Mouse (Mus musculus) hindbrain, postnatal 0 days (tissue): ENCODE measurements around the gene Cd200r3. TPM values are rescaled to one million over a fixed set of nuclear protein-coding genes. Genes with fewer than 3 reads are reported as not detected.

ENCODE experiments used
- ATAC-seq: fragments of 200-750 bp; cut with Nextera tagmentation; 2 replicates; pipeline ENCODE4 v1.8.0; 2017; ENCODE audit warnings: mild to moderate bottlenecking, moderate TSS enrichment, moderate library complexity
- DNase-seq: peaks from one replicate; pipeline ENCODE4 v3.0.0-alpha.2; 2015; ENCODE audit warnings: low spot score
- H3K27ac ChIP-seq: fragments of 300-500 bp; sonication (generic); 2 replicates; pipeline ENCODE4 v1.5.1; 2014; ENCODE audit warnings: mild to moderate bottlenecking
- H3K27me3 ChIP-seq: fragments of 300-500 bp; sonication (generic); 2 replicates; pipeline ENCODE4 v1.6.1; 2014; ENCODE audit warnings: low read length, mixed read lengths; ENCODE audit not compliant: insufficient read depth
- H3K36me3 ChIP-seq: fragments of 300-500 bp; sonication (generic); 2 replicates; pipeline ENCODE4 v1.6.1; 2014; ENCODE audit warnings: low read length, mixed read lengths; ENCODE audit not compliant: insufficient read depth
- H3K4me1 ChIP-seq: fragments of 300-500 bp; sonication (generic); 2 replicates; pipeline ENCODE4 v1.6.1; 2014; ENCODE audit warnings: antibody characterized with exemption, low read length, mixed read lengths; ENCODE audit not compliant: insufficient read depth
- H3K4me2 ChIP-seq: fragments of 300-500 bp; sonication (generic); 2 replicates; pipeline ENCODE4 v1.6.1; 2014; ENCODE audit warnings: low read depth, mild to moderate bottlenecking, low read length, moderate library complexity, mixed read lengths
- H3K4me3 ChIP-seq: fragments of 300-500 bp; sonication (generic); 2 replicates; pipeline ENCODE4 v1.5.1; 2014; ENCODE audit warnings: low read length
- H3K9ac ChIP-seq: fragments of 300-500 bp; sonication (generic); replicated peaks from 2 replicates; pipeline ENCODE4 v1.6.1; 2014; ENCODE audit warnings: mild to moderate bottlenecking, low read length, moderate library complexity, mixed read lengths
- H3K9me3 ChIP-seq: fragments of 300-500 bp; sonication (generic); 2 replicates; pipeline ENCODE4 v1.6.1; 2016; ENCODE audit warnings: low read length, mixed read lengths
- CTCF ChIP-seq: IDR thresholded peaks from 2 replicates; pipeline ENCODE4 v1.5.1; 2016; ENCODE audit warnings: antibody characterized with exemption, control low read depth, low read depth
- WGBS: fragments of 180-500 bp; shearing (Covaris S2); extraction: QIAGEN DNeasy Blood & Tissue Kit; methylation state at CpG from one replicate; pipeline ENCODE4 v1.1.7; 2014; 5-methylcytosine and 5-hydroxymethylcytosine counted together
- polyA plus RNA-seq: library from polyadenylated mRNA; unstranded; fragments of >200 nt; fragmentation: Nextera tagmentation; extraction: Ambion mirVana; gene quantifications from 2 replicates; pipeline ENCODE4 v1.2.1, GENCODE M21; 2015
- total RNA-seq: library from RNA; depleted of rRNA; stranded (reverse); fragments of >200 nt; gene quantifications from 2 replicates; pipeline ENCODE4 v1.2.3, GENCODE M21; 2014

Cd200r3 gene
- total and polyA plus RNA-seq, 2 experiments from 2014 or later, result not detected

DNA sequence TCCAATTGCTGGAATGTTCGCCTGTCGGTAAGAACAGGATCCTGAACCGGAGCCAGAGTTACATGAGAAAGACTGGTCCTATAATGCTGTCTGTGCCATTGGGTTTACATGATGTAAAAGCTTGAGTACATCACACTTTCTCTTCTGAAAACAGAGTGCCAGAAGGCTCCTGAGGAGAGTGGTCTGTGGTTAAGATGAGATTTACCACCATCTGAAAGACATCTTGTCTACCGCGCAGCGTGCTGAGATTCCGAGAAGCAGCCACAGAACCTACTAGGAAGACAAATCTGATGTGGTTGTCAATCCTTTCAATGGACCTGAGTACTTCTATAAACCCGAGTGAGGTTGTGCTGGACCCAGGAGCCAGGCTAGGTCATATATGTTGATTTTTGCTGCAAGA lies 21.9 kb downstream of the Cd200r3 start:
- Histone ChIP-seq H3K36me3 (no peaks in the 10 kb centered on the region), H3K9ac (no peak overlapping the region), H3K27ac (no peak overlapping the region), H3K4me3 (no peak overlapping the region), H3K9me3 (no peaks in the 10 kb centered on the region), H3K4me1 (no peaks in the 10 kb centered on the region), H3K4me2 (no peak overlapping the region), H3K27me3 (no peaks in the 10 kb centered on the region)
- 93% methylated on average over 8 of the region's 8 CpGs for WGBS
- ATAC-seq (no peak), DNase-seq (no peak)
- no peak for TF ChIP-seq CTCF

DNA sequence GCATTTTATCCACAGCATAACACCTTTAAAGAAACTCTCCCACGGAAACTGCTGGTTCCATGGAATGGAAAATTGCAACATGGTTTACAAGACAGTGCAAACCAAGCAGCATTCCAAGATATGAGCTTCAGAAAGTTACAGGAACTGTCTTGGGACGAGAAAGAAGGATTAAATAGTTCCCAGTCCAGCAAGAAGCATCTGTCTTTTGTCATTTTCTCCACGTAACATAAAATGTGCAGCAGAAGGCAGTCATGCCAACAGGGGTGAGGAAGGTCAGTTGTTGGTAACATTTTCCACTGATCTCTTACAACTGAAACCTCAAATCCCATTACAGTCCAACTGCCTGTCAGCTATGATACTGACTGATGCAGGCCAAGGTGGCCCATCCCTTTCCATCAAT lies 22.4 kb downstream of the Cd200r3 start:
- no peaks in the 10 kb centered on the region for H3K9me3 ChIP-seq
- ATAC-seq (no peak), DNase-seq (no peak)
- TF ChIP-seq CTCF, result no peak
- no peak overlapping the region for H3K27ac ChIP-seq
- no peak overlapping the region for H3K9ac ChIP-seq
- no peaks in the 10 kb centered on the region for H3K27me3 ChIP-seq
- no peak overlapping the region for H3K4me2 ChIP-seq
- no peak overlapping the region for H3K4me3 ChIP-seq
- H3K4me1 ChIP-seq, result no peaks in the 10 kb centered on the region
- WGBS, result 74% methylated on average over 3 of the region's 3 CpGs
- H3K36me3 ChIP-seq, result no peaks in the 10 kb centered on the region

DNA sequence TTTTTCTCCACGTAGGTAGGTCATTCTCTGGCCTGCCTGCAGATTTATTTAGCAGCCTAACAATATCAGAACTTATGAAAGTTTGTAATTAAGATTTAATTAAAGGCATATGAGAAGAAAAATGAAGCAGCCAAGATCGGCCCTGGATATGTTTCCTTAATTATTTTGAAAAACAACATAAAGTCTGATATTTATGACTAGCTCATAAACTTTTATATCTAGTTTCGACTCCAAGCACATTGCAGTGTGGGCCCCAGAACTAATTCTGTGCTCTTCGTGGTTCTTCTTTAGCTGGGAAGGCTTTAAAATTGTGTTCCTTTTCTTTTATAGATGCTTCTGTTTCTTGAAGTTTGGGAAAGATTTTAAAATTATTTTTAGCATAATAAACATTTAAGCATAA lies 23.4 kb downstream of the Cd200r3 start:
- Histone ChIP-seq H3K4me2 (no peak overlapping the region), H3K4me3 (no peak overlapping the region), H3K27ac (no peak overlapping the region), H3K4me1 (no peaks in the 10 kb centered on the region), H3K9ac (no peak overlapping the region), H3K27me3 (no peaks in the 10 kb centered on the region), H3K9me3 (no peaks in the 10 kb centered on the region), H3K36me3 (no peaks in the 10 kb centered on the region)
- DNase-seq, result no peak
- ATAC-seq, result no peak
- no peak for TF ChIP-seq CTCF
- 81% methylated on average over 4 of the region's 4 CpGs for WGBS

DNA sequence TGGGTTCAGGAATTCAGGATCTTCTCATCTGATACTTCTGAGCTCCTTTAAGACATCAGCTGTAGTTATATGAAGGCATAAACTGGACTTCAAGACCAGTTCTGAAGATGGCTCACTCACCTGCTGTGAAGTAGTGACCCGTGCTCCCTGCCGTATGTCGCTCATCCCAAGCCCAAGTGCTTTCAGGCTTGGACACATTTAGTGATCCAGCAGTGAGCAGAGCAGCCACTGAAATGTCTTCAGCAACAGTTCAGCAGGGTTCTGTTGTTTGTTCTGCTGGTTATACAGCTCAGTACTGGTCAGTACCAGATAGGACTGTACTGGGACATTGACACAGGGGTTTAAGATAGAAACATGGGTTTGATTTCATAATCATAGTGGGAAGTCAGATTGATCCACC lies 24.6 kb downstream of the Cd200r3 start:
- Histone ChIP-seq H3K4me1 (no peaks in the 10 kb centered on the region), H3K27me3 (no peaks in the 10 kb centered on the region), H3K36me3 (no peaks in the 10 kb centered on the region), H3K4me2 (no peak overlapping the region), H3K27ac (no peak overlapping the region), H3K4me3 (no peak overlapping the region), H3K9me3 (no peaks in the 10 kb centered on the region), H3K9ac (no peak overlapping the region)
- TF ChIP-seq CTCF, result no peak
- ATAC-seq (no peak), DNase-seq (no peak)
- 84% methylated on average over 3 of the region's 3 CpGs for WGBS

DNA sequence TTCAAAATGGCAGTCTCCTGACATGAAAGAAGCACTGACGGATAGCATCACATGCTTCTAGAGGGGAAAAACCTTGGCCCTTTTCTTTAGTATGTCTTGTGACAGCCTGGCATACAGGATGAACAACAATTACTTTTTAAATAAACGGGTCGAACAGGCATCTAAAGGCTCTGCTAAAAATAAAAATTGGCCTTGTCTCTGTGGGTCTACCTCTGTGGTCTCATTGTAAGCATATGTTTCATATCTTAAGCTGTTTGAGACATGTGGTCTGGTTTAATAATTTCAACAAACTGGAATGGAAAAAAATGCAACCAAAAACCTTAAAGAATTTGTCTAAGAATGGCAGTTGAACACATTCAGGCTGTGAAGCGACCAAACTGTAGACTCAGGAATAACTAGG lies 27.4 kb downstream of the Cd200r3 start:
- ATAC-seq, result no peak

DNA sequence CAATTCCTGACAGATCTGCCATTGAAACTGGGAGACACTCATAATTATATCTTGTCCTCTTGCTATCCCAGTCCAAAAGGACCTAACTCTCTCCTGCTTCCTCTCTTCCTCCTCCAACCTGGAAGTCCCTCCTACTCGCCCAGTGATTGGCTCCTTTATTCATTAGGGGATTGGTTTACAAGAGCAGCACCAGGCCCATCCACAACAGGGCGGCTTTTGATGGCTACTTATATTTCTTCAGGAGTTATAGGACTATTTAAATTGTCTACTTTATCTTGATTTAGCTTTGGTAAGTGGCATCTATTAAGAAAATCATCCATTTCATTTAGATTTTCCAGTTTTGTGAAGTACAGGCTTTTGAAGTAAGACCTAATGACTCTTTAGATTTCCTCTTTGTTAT lies 30.6 kb downstream of the Cd200r3 start:
- DNase-seq (no peak), ATAC-seq (no peak)
- Histone ChIP-seq H3K27ac (no peak overlapping the region), H3K9me3 (no peaks in the 10 kb centered on the region), H3K27me3 (no peaks in the 10 kb centered on the region), H3K9ac (no peak overlapping the region), H3K4me1 (no peaks in the 10 kb centered on the region), H3K4me2 (no peak overlapping the region), H3K36me3 (no peaks in the 10 kb centered on the region), H3K4me3 (no peak overlapping the region)
- TF ChIP-seq CTCF, result no peak
- WGBS, result 70% methylated on average over 2 of the region's 2 CpGs

More for the DNA sequence above, 27.4 kb downstream of the Cd200r3 start:
- Histone ChIP-seq H3K27me3 (no peaks in the 10 kb centered on the region), H3K36me3 (no peaks in the 10 kb centered on the region), H3K4me2 (no peak overlapping the region), H3K4me3 (no peak overlapping the region), H3K9ac (no peak overlapping the region), H3K27ac (no peak overlapping the region), H3K9me3 (no peaks in the 10 kb centered on the region), H3K4me1 (no peaks in the 10 kb centered on the region)
- 71% methylated on average over 4 of the region's 4 CpGs for WGBS
- TF ChIP-seq CTCF, result no peak
- DNase-seq, result no peak

DNA sequence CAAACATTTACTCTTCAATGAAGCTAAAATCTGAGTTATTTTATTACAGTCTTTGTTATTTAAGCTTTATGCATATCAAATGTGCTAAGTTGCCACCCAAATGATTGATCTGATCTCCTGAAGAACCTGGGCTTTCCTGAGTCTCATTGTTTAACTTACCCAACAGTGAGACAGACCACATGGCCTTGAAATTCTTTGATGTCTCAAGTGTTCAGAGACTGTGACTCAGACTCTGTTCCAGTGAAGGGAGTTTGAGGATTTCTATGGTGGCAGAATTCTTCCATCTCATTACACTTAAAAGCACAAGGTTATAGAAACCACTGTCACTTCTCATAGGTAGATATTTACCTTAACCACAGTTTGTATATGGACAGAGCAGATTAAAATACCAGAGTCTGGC lies 32.6 kb downstream of the Cd200r3 start:
- ATAC-seq (no peak), DNase-seq (no peak)
- no peaks in the 10 kb centered on the region for H3K9me3 ChIP-seq
- no peak overlapping the region for H3K4me2 ChIP-seq
- H3K27ac ChIP-seq, result no peak overlapping the region
- no peaks in the 10 kb centered on the region for H3K4me1 ChIP-seq
- no peaks in the 10 kb centered on the region for H3K36me3 ChIP-seq
- no peaks in the 10 kb centered on the region for H3K27me3 ChIP-seq
- H3K4me3 ChIP-seq, result no peak overlapping the region
- no peak overlapping the region for H3K9ac ChIP-seq
- TF ChIP-seq CTCF, result no peak
